Mouse (Mus musculus): Measurements from ENCODE around the gene Myl4. TPM values are rescaled to one million over a fixed set of nuclear protein-coding genes. Genes with fewer than 3 reads are reported as not detected.

The Myl4 gene
- polyA plus RNA-seq, 1 experiment from 2014 or later, result 16.4 TPM

GRCm38 (mm10) chr11:104596365-104596764 is 45.9 kb downstream of the Myl4 start:
- Histone ChIP-seq H3K36me3 (replicated peaks; ENCODE audit: control insufficient read depth, insufficient read depth, low read depth, low read length) (no peaks in the 10 kb centered on the region), H3K4me2 (ENCODE audit: low read depth, low read length) (no peak overlapping the region), H3K27ac (replicated peaks; ENCODE audit: low read depth, low read length) (no peak overlapping the region), H3K9ac (replicated peaks; ENCODE audit: low read length) (no peak overlapping the region), H3K4me3 (ENCODE audit: low read depth, low read length) (no peak overlapping the region), H3K9me3 (replicated peaks; ENCODE audit: control insufficient read depth, low read length) (no peaks in the 10 kb centered on the region), H3K27me3 (ENCODE audit: control insufficient read depth, insufficient read depth, low read length) (no peaks in the 10 kb centered on the region), H3K4me1 (ENCODE audit: control insufficient read depth, insufficient read depth, low read length) (no peaks in the 10 kb centered on the region)
- 70% methylated on average over 10 of the region's 10 CpGs for WGBS
- ATAC-seq (replicated peaks; ENCODE audit: insufficient number of reproducible peaks, low FRiP score, low TSS enrichment, low read depth), result no peak
- DNase-seq (ENCODE audit: low spot score), result no peak

DNA sequence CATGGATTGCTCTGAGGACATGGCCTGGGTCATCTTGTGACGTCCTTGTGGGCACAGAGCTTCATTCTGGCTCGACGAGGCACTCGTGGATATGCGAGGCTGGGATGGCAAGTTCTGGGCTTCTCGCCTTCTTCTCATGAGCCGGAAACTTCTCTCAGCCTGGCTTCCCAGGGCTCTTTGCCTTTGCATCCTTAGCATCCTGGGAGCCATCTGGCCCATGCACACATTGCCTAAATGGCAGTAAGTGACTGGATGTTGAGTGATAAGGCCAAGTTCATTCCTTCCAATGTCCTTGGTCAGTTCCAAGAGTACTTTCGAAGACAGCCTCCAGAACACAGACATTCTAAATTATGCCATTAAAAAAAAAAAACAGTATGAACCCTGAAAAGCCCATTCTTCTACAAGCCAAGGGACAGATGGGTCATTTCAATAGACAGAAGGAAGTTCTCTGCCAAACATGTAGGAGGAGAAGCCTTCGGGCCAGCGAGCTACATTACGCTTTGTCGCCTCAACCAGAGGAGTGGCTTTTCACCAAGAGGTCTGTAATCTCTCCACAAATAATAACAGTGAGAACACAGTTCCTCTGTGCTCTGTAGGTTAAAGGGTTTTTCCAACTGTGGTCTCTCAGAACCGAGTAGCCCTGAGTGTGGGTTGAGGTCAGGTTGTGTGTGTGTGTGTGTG is 48.9 kb downstream of the Myl4 start:
- Histone ChIP-seq H3K27me3 (ENCODE audit: control insufficient read depth, insufficient read depth, low read length) (no peaks in the 10 kb centered on the region), H3K9me3 (replicated peaks; ENCODE audit: control insufficient read depth, low read length) (no peaks in the 10 kb centered on the region), H3K36me3 (replicated peaks; ENCODE audit: control insufficient read depth, insufficient read depth, low read depth, low read length) (no peaks in the 10 kb centered on the region), H3K4me2 (ENCODE audit: low read depth, low read length) (no peak overlapping the region), H3K4me3 (ENCODE audit: low read depth, low read length) (no peak overlapping the region), H3K4me1 (ENCODE audit: control insufficient read depth, insufficient read depth, low read length) (no peaks in the 10 kb centered on the region), H3K27ac (replicated peaks; ENCODE audit: low read depth, low read length) (no peak overlapping the region), H3K9ac (replicated peaks; ENCODE audit: low read length) (no peak overlapping the region)
- ATAC-seq (replicated peaks; ENCODE audit: insufficient number of reproducible peaks, low FRiP score, low TSS enrichment, low read depth) (no peak), DNase-seq (ENCODE audit: low spot score) (no peak)
- WGBS, result 82% methylated on average over 13 of the region's 13 CpGs

DNA sequence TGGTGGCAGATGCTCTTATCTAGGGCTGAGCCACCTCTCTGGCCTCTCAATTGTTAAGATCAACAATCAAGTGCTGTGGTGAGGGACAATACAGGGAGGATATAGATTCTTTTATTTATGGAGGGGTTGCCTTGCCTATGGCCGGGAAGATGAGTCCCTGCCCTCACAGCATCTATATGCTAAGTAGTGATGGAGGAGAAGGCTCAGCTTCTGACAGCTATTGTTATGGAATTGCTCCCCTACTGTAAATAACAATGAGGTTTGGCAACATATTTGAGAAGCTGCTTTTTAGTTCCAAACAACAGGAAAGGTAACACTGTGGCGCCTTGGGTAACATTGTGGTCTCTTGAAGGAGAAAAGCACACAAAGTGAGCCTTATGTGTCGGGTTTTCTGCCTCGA is 50.2 kb downstream of the Myl4 start:
- Histone ChIP-seq H3K27ac (replicated peaks; ENCODE audit: low read depth, low read length) (no peak overlapping the region), H3K9ac (replicated peaks; ENCODE audit: low read length) (no peak overlapping the region), H3K36me3 (replicated peaks; ENCODE audit: control insufficient read depth, insufficient read depth, low read depth, low read length) (no peaks in the 10 kb centered on the region), H3K4me1 (ENCODE audit: control insufficient read depth, insufficient read depth, low read length) (no peaks in the 10 kb centered on the region), H3K27me3 (ENCODE audit: control insufficient read depth, insufficient read depth, low read length) (no peaks in the 10 kb centered on the region), H3K4me2 (ENCODE audit: low read depth, low read length) (no peak overlapping the region), H3K4me3 (ENCODE audit: low read depth, low read length) (no peak overlapping the region), H3K9me3 (replicated peaks; ENCODE audit: control insufficient read depth, low read length) (no peaks in the 10 kb centered on the region)
- WGBS, result 45% methylated on average over 4 of the region's 4 CpGs
- no peak for ATAC-seq (replicated peaks; ENCODE audit: insufficient number of reproducible peaks, low FRiP score, low TSS enrichment, low read depth)
- no peak for DNase-seq (ENCODE audit: low spot score)

DNA sequence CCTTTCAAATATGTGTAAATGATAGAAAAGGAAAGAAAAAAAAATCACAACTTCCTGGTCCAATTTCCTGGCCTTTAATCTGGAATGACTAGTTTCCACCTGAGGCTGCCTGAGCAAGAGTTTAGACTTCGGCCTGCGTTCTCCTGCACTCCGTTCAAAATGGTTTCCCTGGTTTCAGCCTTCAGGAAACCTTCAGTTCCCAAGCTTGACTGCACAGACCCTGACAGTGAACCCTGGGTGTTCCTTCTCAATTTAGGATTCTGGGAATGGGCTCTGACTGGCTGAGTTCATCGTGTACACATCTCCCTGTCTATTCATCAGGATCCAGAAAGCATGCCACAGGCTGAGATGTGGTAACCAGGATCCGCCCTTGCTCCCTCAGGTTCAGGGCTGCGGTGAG is 53.7 kb downstream of the Myl4 start:
- 45% methylated on average over 6 of the region's 6 CpGs for WGBS
- DNase-seq (ENCODE audit: low spot score), result no peak
- H3K4me1 ChIP-seq (ENCODE audit: control insufficient read depth, insufficient read depth, low read length), result no peaks in the 10 kb centered on the region
- no peaks in the 10 kb centered on the region for H3K36me3 ChIP-seq (replicated peaks; ENCODE audit: control insufficient read depth, insufficient read depth, low read depth, low read length)
- no peak overlapping the region for H3K4me2 ChIP-seq (ENCODE audit: low read depth, low read length)
- ATAC-seq (replicated peaks; ENCODE audit: insufficient number of reproducible peaks, low FRiP score, low TSS enrichment, low read depth), result no peak
- H3K9me3 ChIP-seq (replicated peaks; ENCODE audit: control insufficient read depth, low read length), result no peaks in the 10 kb centered on the region
- no peak overlapping the region for H3K9ac ChIP-seq (replicated peaks; ENCODE audit: low read length)
- H3K27ac ChIP-seq (replicated peaks; ENCODE audit: low read depth, low read length), result no peak overlapping the region
- H3K4me3 ChIP-seq (ENCODE audit: low read depth, low read length), result no peak overlapping the region
- H3K27me3 ChIP-seq (ENCODE audit: control insufficient read depth, insufficient read depth, low read length), result peaks cover 2% of the 10 kb centered on the region; the same call in 1 of the 2 replicates

GRCm38 (mm10) chr11:104607491-104608245 is 57.2 kb downstream of the Myl4 start, which contains the start of gene Itgb3:
TSS of gene Itgb3 (plus strand) at chr11:104608000.
- ATAC-seq (replicated peaks; ENCODE audit: insufficient number of reproducible peaks, low FRiP score, low TSS enrichment, low read depth), result peak; percentile 74
- Histone ChIP-seq H3K4me1 (ENCODE audit: control insufficient read depth, insufficient read depth, low read length) (no peaks in the 10 kb centered on the region), H3K4me3 (ENCODE audit: low read depth, low read length) (peak within 1 kb of the TSS; percentile 30), H3K9ac (replicated peaks; ENCODE audit: low read length) (peak within 1 kb of the TSS; percentile 45), H3K36me3 (replicated peaks; ENCODE audit: control insufficient read depth, insufficient read depth, low read depth, low read length) (no peaks in the 10 kb centered on the region), H3K9me3 (replicated peaks; ENCODE audit: control insufficient read depth, low read length) (no peaks in the 10 kb centered on the region), H3K4me2 (ENCODE audit: low read depth, low read length) (peak within 1 kb of the TSS; percentile 87), H3K27ac (replicated peaks; ENCODE audit: low read depth, low read length) (no peak within 1 kb of the TSS), H3K27me3 (ENCODE audit: control insufficient read depth, insufficient read depth, low read length) (peaks cover 5% of the 10 kb centered on the region; the same call in 1 of the 2 replicates)
- 1% methylated on average over 40 of the region's 51 CpGs for WGBS
- peak; percentile 82 for DNase-seq (ENCODE audit: low spot score)

DNA sequence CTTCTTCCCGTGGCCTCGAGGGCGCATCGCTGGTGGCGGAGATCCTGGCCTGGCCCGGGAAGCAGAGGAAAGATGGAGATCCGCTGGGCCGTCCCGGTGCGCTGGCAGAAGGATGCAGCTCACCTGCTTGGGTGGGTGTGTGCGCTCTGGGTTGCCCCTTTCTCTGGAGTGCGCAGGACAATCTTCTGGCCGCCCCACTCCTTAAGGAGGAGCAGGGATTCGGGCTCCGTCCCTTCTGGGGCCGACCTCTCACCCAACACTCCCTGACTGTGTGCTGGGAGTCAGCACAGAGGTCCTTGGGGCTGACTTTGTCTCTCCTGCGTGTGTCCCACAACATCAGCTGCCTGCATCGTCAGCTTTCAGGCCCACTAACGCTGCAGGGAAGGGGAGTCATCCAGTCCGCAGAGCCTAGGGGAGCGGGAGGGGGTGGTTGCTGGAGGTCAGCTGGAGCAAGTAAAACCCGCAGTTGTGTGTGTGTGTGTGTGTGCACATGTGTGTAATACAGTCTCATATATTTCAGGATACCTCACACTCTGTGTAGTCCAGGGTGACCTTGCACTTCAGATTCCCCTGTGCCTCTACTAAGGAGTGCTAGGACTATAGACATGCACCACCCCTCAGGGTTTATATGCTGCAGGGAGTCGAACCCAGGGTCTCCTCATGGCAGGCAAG is 57.9 kb downstream of the Myl4 start:
- H3K27me3 ChIP-seq (ENCODE audit: control insufficient read depth, insufficient read depth, low read length), result peaks cover 5% of the 10 kb centered on the region; the same call in 1 of the 2 replicates

DNA sequence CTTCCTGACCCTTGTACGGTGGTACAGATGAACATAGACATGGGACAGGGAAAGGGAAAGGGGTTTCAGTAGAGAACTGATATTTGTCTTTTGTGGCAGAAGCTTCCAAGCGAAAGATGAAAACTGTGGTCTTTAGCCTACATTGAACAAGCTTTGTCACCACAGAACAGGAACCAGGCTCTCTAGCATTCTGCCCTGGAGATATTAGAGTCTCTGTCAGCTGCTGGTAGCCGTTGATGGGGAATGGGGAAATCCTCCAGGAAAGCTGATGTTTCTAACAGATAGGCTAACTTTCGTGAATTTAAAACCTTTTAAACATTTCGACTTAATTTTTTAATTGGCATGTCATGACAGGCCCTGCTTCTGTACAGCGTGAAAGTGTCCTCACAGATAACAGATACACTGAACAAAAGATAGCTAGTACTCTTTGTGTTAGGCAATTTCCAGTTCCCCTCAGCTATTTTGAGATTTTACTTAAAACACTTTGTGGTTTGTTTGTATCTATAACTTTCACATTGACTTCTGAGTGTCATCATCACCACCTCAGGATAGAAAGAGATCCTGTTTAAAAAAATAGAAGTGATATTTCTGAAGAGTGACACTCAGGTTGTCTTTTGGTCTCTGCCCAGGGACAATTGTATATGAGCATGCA is 58.7 kb downstream of the Myl4 start:
- Histone ChIP-seq H3K4me1 (ENCODE audit: control insufficient read depth, insufficient read depth, low read length) (no peaks in the 10 kb centered on the region), H3K9me3 (replicated peaks; ENCODE audit: control insufficient read depth, low read length) (no peaks in the 10 kb centered on the region), H3K4me3 (ENCODE audit: low read depth, low read length) (no peak overlapping the region), H3K27me3 (ENCODE audit: control insufficient read depth, insufficient read depth, low read length) (peaks cover 5% of the 10 kb centered on the region; the same call in 1 of the 2 replicates), H3K27ac (replicated peaks; ENCODE audit: low read depth, low read length) (no peak overlapping the region), H3K36me3 (replicated peaks; ENCODE audit: control insufficient read depth, insufficient read depth, low read depth, low read length) (no peaks in the 10 kb centered on the region), H3K9ac (replicated peaks; ENCODE audit: low read length) (no peak overlapping the region), H3K4me2 (ENCODE audit: low read depth, low read length) (no peak overlapping the region)
- no peak for ATAC-seq (replicated peaks; ENCODE audit: insufficient number of reproducible peaks, low FRiP score, low TSS enrichment, low read depth)
- DNase-seq (ENCODE audit: low spot score), result no peak
- 59% methylated on average over 6 of the region's 6 CpGs for WGBS

More for the DNA sequence above, 57.9 kb downstream of the Myl4 start:
- DNase-seq (ENCODE audit: low spot score) (no peak), ATAC-seq (replicated peaks; ENCODE audit: insufficient number of reproducible peaks, low FRiP score, low TSS enrichment, low read depth) (peak; percentile 58)
- no peaks in the 10 kb centered on the region for H3K9me3 ChIP-seq (replicated peaks; ENCODE audit: control insufficient read depth, low read length)
- H3K4me2 ChIP-seq (ENCODE audit: low read depth, low read length), result peak overlapping the region; percentile 87
- H3K4me1 ChIP-seq (ENCODE audit: control insufficient read depth, insufficient read depth, low read length), result no peaks in the 10 kb centered on the region
- H3K9ac ChIP-seq (replicated peaks; ENCODE audit: low read length), result peak overlapping the region; percentile 45
- H3K36me3 ChIP-seq (replicated peaks; ENCODE audit: control insufficient read depth, insufficient read depth, low read depth, low read length), result no peaks in the 10 kb centered on the region
- H3K27ac ChIP-seq (replicated peaks; ENCODE audit: low read depth, low read length), result no peak overlapping the region
- peak overlapping the region; percentile 30 for H3K4me3 ChIP-seq (ENCODE audit: low read depth, low read length)
- WGBS, result 2% methylated on average over 23 of the region's 23 CpGs
